Mouse (Mus musculus): ENCODE measurements around the gene Olfr992.

GRCm38 (mm10) chr2:85425893-85426292, 16.6 kb upstream of the Olfr992 start:
- no peak for TF ChIP-seq CTCF (IDR thresholded peaks at IDR 0.05; ENCODE audit: borderline replicate concordance, insufficient read depth, low read depth, low read length)
- no peak for TF ChIP-seq POLR2A (IDR thresholded peaks at IDR 0.05; ENCODE audit: borderline replicate concordance, insufficient read depth, low read length)
